Mouse (Mus musculus) kidney, embryonic 14.5 days (tissue): ENCODE data around the gene Exoc8. TPM values are rescaled to one million over a fixed set of nuclear protein-coding genes. Genes with fewer than 3 reads are reported as not detected.

ENCODE experiments used
- ATAC-seq: fragments of 200-750 bp; cut with Nextera tagmentation; 2 replicates; pipeline ENCODE4 v1.8.0; 2017; ENCODE audit warnings: moderate number of reproducible peaks, mild to moderate bottlenecking, moderate TSS enrichment, moderate library complexity; ENCODE audit not compliant: low FRiP score, low TSS enrichment
- H3K27ac ChIP-seq: fragments of 300-500 bp; sonication (generic); 2 replicates; pipeline ENCODE4 v1.5.1; 2014; ENCODE audit warnings: low read depth, mild to moderate bottlenecking, low read length, moderate library complexity, mixed read lengths
- H3K27me3 ChIP-seq: fragments of 300-500 bp; sonication (generic); 2 replicates; pipeline ENCODE4 v1.6.1; 2014; ENCODE audit warnings: mild to moderate bottlenecking, low read length; ENCODE audit not compliant: control insufficient read depth, insufficient read depth
- H3K36me3 ChIP-seq: fragments of 300-500 bp; sonication (generic); 2 replicates; pipeline ENCODE4 v1.6.1; 2014; ENCODE audit warnings: low read length, mixed read lengths; ENCODE audit not compliant: control insufficient read depth, insufficient read depth
- H3K4me1 ChIP-seq: fragments of 300-500 bp; sonication (generic); 2 replicates; pipeline ENCODE4 v1.6.1; 2014; ENCODE audit warnings: low read length, mixed read lengths; ENCODE audit not compliant: control insufficient read depth, insufficient read depth
- H3K4me2 ChIP-seq: fragments of 300-500 bp; sonication (generic); replicated peaks from 2 replicates; pipeline ENCODE4 v1.6.1; 2014; ENCODE audit warnings: low read depth, mild to moderate bottlenecking, low read length
- H3K4me3 ChIP-seq: fragments of 300-500 bp; sonication (generic); 2 replicates; pipeline ENCODE4 v1.5.1; 2014; ENCODE audit warnings: mild to moderate bottlenecking, low read length
- H3K9ac ChIP-seq: fragments of 300-500 bp; sonication (generic); 2 replicates; pipeline ENCODE4 v1.6.1; 2014; ENCODE audit warnings: low read depth, mild to moderate bottlenecking, low read length, moderate library complexity
- H3K9me3 ChIP-seq: fragments of 300-500 bp; sonication (generic); 2 replicates; pipeline ENCODE4 v1.6.1; 2016; ENCODE audit warnings: low read length; ENCODE audit not compliant: control insufficient read depth
- WGBS: fragments of 180-500 bp; shearing (Covaris S2); extraction: QIAGEN DNeasy Blood & Tissue Kit; methylation state at CpG from one replicate; pipeline ENCODE4 v1.1.7; 2014; 5-methylcytosine and 5-hydroxymethylcytosine counted together
- polyA plus RNA-seq: library from polyadenylated mRNA; unstranded; fragments of >200 nt; fragmentation: Nextera tagmentation; extraction: Ambion mirVana; gene quantifications from 2 replicates; pipeline ENCODE4 v1.2.1, GENCODE M21; 2014

The Exoc8 gene
- polyA plus RNA-seq, 1 experiment from 2014 or later = 8.1 TPM

GRCm38 (mm10) chr8:124866669-124867068 lies 30.8 kb downstream of the Exoc8 start:
- Histone ChIP-seq H3K4me3 (no peak overlapping the region), H3K27ac (no peak overlapping the region), H3K9ac (no peak overlapping the region), H3K4me2 (no peak overlapping the region), H3K4me1 (peaks cover 9% of the 10 kb centered on the region; the same call in 1 of the 2 replicates), H3K36me3 (peaks cover 8% of the 10 kb centered on the region), H3K9me3 (no peaks in the 10 kb centered on the region), H3K27me3 (no peaks in the 10 kb centered on the region)
- 67% methylated on average over 3 of the region's 3 CpGs for WGBS
- ATAC-seq = no peak

DNA sequence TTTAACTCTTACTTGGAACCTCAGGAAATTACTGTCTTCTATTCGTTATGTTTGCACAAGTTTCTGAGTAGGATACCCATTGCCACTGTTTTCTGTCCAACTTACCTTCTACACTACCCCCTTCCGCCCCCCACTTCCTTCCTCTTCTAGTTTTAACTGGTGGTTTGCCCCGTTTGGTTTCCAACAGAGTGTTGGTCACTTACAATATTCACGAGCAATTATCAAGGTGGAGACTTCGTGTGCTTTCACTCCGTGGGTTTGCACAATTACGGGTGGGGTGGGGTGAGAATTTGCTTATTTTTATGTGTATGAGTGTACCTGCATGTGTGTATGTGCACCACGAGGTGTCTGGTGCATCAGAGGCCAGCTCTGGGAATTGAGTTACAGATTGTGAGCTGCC lies 33.8 kb downstream of the Exoc8 start:
- Histone ChIP-seq H3K36me3 (peaks cover 18% of the 10 kb centered on the region), H3K27ac (peak overlapping the region; percentile 92; the same call in 1 of the 2 replicates), H3K4me2 (peak overlapping the region; percentile 83), H3K4me1 (peaks cover 9% of the 10 kb centered on the region; the same call in 1 of the 2 replicates), H3K9ac (peak overlapping the region; percentile 98), H3K4me3 (peak overlapping the region; percentile 93), H3K27me3 (no peaks in the 10 kb centered on the region), H3K9me3 (no peaks in the 10 kb centered on the region)
- 12% methylated on average over 8 of the region's 8 CpGs for WGBS
- ATAC-seq = no peak

DNA sequence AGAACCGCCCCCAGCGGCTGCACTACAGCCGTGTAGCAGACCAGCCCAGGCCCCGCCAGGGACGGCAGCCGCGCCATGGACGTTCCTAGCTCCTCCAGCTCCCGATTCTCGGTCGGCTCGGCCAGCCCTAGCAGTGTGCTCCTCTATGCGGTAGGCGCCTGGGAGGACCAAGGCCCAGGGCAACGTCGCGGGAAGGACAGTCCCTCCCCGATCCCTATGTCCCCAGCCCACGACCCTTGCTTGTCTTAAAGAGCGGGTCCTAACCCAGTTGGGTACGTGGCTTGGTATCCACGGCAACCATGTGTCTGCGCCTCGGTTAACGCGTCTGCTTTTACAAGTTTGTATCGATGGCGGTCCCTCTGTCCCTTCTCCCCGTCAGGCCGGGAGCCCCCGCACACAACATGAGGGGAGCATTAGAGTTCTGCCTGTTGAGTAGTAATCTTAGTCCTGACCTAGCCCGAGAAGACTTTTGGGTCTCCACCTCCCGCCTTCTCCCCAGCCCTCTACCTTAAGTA lies 34.3 kb downstream of the Exoc8 start:
- H3K9me3 ChIP-seq = no peaks in the 10 kb centered on the region
- H3K9ac ChIP-seq = peak overlapping the region; percentile 98
- H3K36me3 ChIP-seq = peaks cover 23% of the 10 kb centered on the region
- H3K27me3 ChIP-seq = no peaks in the 10 kb centered on the region
- under 1% methylated on average over 32 of the region's 33 CpGs for WGBS
- peak overlapping the region; percentile 83 for H3K4me2 ChIP-seq
- ATAC-seq = no peak; the same call in 1 of the 2 replicates
- peak overlapping the region; percentile 93 for H3K4me3 ChIP-seq
- H3K27ac ChIP-seq = peak overlapping the region; percentile 92
- peaks cover 8% of the 10 kb centered on the region; the same call in 1 of the 2 replicates for H3K4me1 ChIP-seq

GRCm38 (mm10) chr8:124862321-124863162 lies 35.0 kb downstream of the Exoc8 start, which contains the start of the genes Gnpat and 2810004N23Rik:
TSS of gene Gnpat (plus strand) at chr8:124863033.
TSS of gene 2810004N23Rik (minus strand) at chr8:124863120.
- Histone ChIP-seq H3K9me3 (peaks cover 3% of the 10 kb centered on the region; the same call in 1 of the 2 replicates), H3K36me3 (peaks cover 30% of the 10 kb centered on the region)

DNA sequence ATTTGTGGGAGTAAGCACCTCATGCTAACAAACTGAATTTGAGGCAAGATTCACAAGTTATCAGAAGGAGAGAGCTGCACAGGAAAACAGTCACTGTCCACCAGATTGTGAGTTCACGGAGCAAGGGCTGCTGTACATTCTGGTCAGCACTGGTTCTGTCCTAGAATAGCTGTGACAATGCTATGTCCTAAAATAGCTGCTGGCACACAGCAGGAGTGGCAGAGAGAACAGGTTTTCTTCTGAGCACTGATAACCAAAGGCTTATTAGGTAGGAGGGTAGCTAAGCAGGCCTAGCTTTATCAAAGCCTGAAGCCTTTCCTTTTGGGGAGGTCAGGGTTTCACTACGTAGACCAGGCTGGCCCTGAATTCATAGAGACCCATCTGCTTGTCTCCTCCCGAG lies 37.3 kb downstream of the Exoc8 start:
- Histone ChIP-seq H3K27me3 (no peaks in the 10 kb centered on the region), H3K4me3 (no peak overlapping the region), H3K4me1 (peaks cover 6% of the 10 kb centered on the region; the same call in 1 of the 2 replicates), H3K9ac (no peak overlapping the region), H3K36me3 (peaks cover 53% of the 10 kb centered on the region), H3K27ac (no peak overlapping the region), H3K9me3 (peaks cover 23% of the 10 kb centered on the region), H3K4me2 (no peak overlapping the region)
- WGBS = 98% methylated on average over 3 of the region's 3 CpGs
- no peak for ATAC-seq

More at GRCm38 (mm10) chr8:124862321-124863162, 35.0 kb downstream of the Exoc8 start, which contains the start of the genes Gnpat and 2810004N23Rik:
- 2% methylated on average over 55 of the region's 55 CpGs for WGBS
- Histone ChIP-seq H3K4me3 (peak within 1 kb of the TSS; percentile 93), H3K9ac (peak within 1 kb of the TSS; percentile 98), H3K27me3 (no peaks in the 10 kb centered on the region), H3K4me2 (peak within 1 kb of the TSS; percentile 83), H3K27ac (peak within 1 kb of the TSS; percentile 92), H3K4me1 (peaks cover 6% of the 10 kb centered on the region; the same call in 1 of the 2 replicates)
- ATAC-seq = peak; percentile 98

- Histone ChIP-seq H3K9ac (no peak overlapping the region), H3K4me1 (peaks cover 6% of the 10 kb centered on the region; the same call in 1 of the 2 replicates), H3K27ac (no peak overlapping the region), H3K9me3 (peaks cover 30% of the 10 kb centered on the region), H3K4me2 (no peak overlapping the region), H3K36me3 (peaks cover 60% of the 10 kb centered on the region), H3K27me3 (no peaks in the 10 kb centered on the region), H3K4me3 (no peak overlapping the region)
- no peak for ATAC-seq
Measured at GRCm38 (mm10) chr8:124859466-124859865, 38.0 kb downstream of the Exoc8 start.

- 98% methylated on average over 1 of the region's 1 CpGs for WGBS
- H3K9me3 ChIP-seq = peaks cover 43% of the 10 kb centered on the region
- no peaks in the 10 kb centered on the region for H3K27me3 ChIP-seq
- no peak for ATAC-seq
- H3K4me3 ChIP-seq = no peak overlapping the region
- H3K9ac ChIP-seq = no peak overlapping the region
- H3K27ac ChIP-seq = no peak overlapping the region
- no peak overlapping the region for H3K4me2 ChIP-seq
- peaks cover 61% of the 10 kb centered on the region for H3K36me3 ChIP-seq
- no peaks in the 10 kb centered on the region for H3K4me1 ChIP-seq
Measured at GRCm38 (mm10) chr8:124853511-124853910, 44.0 kb downstream of the Exoc8 start.

DNA sequence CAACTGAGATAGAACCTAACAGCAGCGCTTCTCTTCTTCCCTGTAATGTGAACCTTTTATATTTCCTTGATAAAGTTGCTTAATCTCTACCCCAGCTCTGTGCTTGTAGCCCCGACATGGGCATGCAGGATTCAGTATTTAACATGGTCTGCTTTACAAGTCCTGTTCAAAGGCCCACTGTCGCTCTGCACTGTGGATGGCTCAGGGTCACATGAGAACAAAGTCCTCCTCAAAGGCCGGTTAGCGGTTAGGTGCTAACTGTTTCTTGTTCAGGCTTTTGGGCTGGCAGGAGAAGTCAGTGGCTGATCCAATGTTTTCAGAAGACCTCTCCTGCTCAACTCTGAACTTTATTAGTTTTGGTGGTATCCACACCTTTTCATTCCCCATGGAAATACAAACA lies 51.9 kb downstream of the Exoc8 start:
- H3K4me1 ChIP-seq = no peaks in the 10 kb centered on the region
- H3K9ac ChIP-seq = no peak overlapping the region
- 48% methylated on average over 5 of the region's 5 CpGs for WGBS
- H3K27ac ChIP-seq = no peak overlapping the region
- no peak for ATAC-seq
- peaks cover 14% of the 10 kb centered on the region; the same call in 1 of the 2 replicates for H3K36me3 ChIP-seq
- no peak overlapping the region for H3K4me3 ChIP-seq
- H3K4me2 ChIP-seq = no peak overlapping the region
- no peaks in the 10 kb centered on the region for H3K9me3 ChIP-seq
- no peaks in the 10 kb centered on the region for H3K27me3 ChIP-seq

DNA sequence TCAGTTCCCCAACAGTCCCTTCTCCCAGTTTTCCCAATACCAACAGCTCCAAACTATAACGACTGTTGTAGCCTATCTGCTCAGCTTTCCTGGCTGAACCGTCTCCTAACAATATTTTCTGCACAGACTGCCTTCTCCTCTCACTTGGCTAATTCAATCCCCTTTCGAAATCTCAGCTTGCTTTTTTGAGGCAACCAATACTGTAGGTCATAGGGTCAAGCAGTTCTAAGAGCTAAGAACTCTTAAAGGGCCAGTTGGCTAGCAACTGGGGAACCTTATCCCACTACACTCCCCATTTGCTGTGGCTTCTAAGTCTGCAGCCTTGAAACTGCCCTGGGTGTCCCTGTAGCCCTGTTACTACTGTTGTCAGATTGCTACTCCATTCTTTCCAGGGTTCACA lies 52.4 kb downstream of the Exoc8 start:
- Histone ChIP-seq H3K9ac (no peak overlapping the region), H3K27me3 (no peaks in the 10 kb centered on the region), H3K36me3 (peaks cover 17% of the 10 kb centered on the region), H3K4me1 (no peaks in the 10 kb centered on the region), H3K4me3 (no peak overlapping the region), H3K4me2 (no peak overlapping the region), H3K9me3 (no peaks in the 10 kb centered on the region), H3K27ac (no peak overlapping the region)
- ATAC-seq = no peak
- 39% methylated on average over 3 of the region's 3 CpGs for WGBS
